ENCODE assay signal across 12 mouse cellular contexts in the genomic region with DNA sequence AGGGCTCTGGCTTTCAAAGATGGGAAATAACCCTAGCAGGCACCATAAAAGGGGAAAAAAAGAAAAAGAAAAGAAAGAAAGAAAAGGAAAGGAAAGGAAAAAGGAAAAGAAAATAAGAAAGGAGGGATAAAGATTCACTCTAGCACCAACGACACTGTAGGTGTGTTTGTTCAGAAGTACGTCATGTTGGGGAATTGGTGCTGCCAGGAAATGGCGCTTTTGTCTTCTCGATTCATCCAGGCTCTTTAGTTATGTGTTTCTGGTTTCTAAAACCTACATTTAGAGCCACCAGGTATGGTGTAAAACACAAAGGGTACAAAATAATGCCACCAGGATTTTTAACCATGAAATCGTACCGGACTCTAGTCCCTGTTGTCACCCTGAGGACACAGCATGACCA.
A peak's percentile ranks its signal among the peaks of the same experiment; 100 is the strongest.
DNase-seq lines count a peak whose midpoint lies in the region; ATAC-seq lines count a peak whose summit lies in the region.
"Had no signal": no experiment of that assay in that cellular context is flagged by ENCODE, and none has a peak within 500 bp of the region (broad histone marks: within the 10 kb centered on the region; RNA-seq: fewer than 3 reads in every experiment).

No protein-coding gene starts in this region.

- DNase-seq in limb, embryonic 10.5 days (ENCODE audit: low spot score), result no peak
- no peak for DNase-seq in urinary bladder, postnatal 4 days (ENCODE audit: low spot score in 2 of 2)
- DNase-seq in thymus, postnatal 4 days, result no peak
- no peak for DNase-seq in adrenal gland, postnatal 36 days
- DNase-seq: adrenal gland, postnatal 10 days; heart, adult 18-20 months; heart, postnatal 4 days; lung, postnatal 10 days had no signal

- H3K4me3 ChIP-seq in limb, embryonic 12.5 days (replicated peaks), result no peak overlapping the region
- H3K4me3 ChIP-seq in limb, embryonic 10.5 days, result no peak overlapping the region
- no peak overlapping the region for H3K4me3 ChIP-seq in forebrain, embryonic 12.5 days (replicated peaks)
- peak overlapping the region; percentile 15; the same call in 1 of the 2 replicates for H3K4me3 ChIP-seq in limb, embryonic 13.5 days
- no peak overlapping the region for H3K4me3 ChIP-seq in neural tube, embryonic 14.5 days (ENCODE audit: low read depth, low read length)

- no peaks in the 10 kb centered on the region for H3K9me3 ChIP-seq in limb, embryonic 12.5 days
- H3K9me3 ChIP-seq in limb, embryonic 10.5 days (replicated peaks), result no peaks in the 10 kb centered on the region
- no peaks in the 10 kb centered on the region for H3K9me3 ChIP-seq in forebrain, embryonic 12.5 days
- no peaks in the 10 kb centered on the region for H3K9me3 ChIP-seq in limb, embryonic 13.5 days
- H3K9me3 ChIP-seq in neural tube, embryonic 14.5 days (ENCODE audit: control insufficient read depth, low read length), result no peaks in the 10 kb centered on the region

- peaks cover 13% of the 10 kb centered on the region for H3K4me1 ChIP-seq in limb, embryonic 12.5 days (replicated peaks)
- peaks cover 19% of the 10 kb centered on the region for H3K4me1 ChIP-seq in limb, embryonic 10.5 days
- H3K4me1 ChIP-seq in forebrain, embryonic 12.5 days, result peaks cover 38% of the 10 kb centered on the region
- peaks cover 11% of the 10 kb centered on the region for H3K4me1 ChIP-seq in limb, embryonic 13.5 days
- H3K4me1 ChIP-seq in neural tube, embryonic 14.5 days (ENCODE audit: control insufficient read depth, insufficient read depth, low read length), result peaks cover 15% of the 10 kb centered on the region; the same call in 1 of the 2 replicates

- peak overlapping the region; percentile 34 for H3K4me2 ChIP-seq in limb, embryonic 12.5 days
- peak overlapping the region; percentile 51 for H3K4me2 ChIP-seq in forebrain, embryonic 12.5 days
- peak overlapping the region; percentile 51 for H3K4me2 ChIP-seq in limb, embryonic 13.5 days (replicated peaks)
- peak overlapping the region; percentile 41; the same call in 1 of the 2 replicates for H3K4me2 ChIP-seq in neural tube, embryonic 14.5 days (ENCODE audit: low read depth, low read length)

- H3K27ac ChIP-seq in limb, embryonic 12.5 days, result no peak overlapping the region
- H3K27ac ChIP-seq in limb, embryonic 10.5 days, result no peak overlapping the region
- peak overlapping the region; percentile 82 for H3K27ac ChIP-seq in forebrain, embryonic 12.5 days
- H3K27ac ChIP-seq in limb, embryonic 13.5 days, result no peak overlapping the region
- no peak overlapping the region for H3K27ac ChIP-seq in neural tube, embryonic 14.5 days (ENCODE audit: low read depth, low read length)

- no peak for ATAC-seq in limb, embryonic 12.5 days (ENCODE audit: insufficient number of reproducible peaks, insufficient read depth, low FRiP score, low TSS enrichment, low read depth)
- no peak for ATAC-seq in forebrain, embryonic 12.5 days (ENCODE audit: low FRiP score)
- ATAC-seq in limb, embryonic 13.5 days (ENCODE audit: low FRiP score, low read depth), result no peak
- ATAC-seq in neural tube, embryonic 14.5 days (ENCODE audit: low read depth), result no peak

- no peaks in the 10 kb centered on the region for H3K36me3 ChIP-seq in limb, embryonic 12.5 days
- no peaks in the 10 kb centered on the region for H3K36me3 ChIP-seq in limb, embryonic 10.5 days
- no peaks in the 10 kb centered on the region for H3K36me3 ChIP-seq in forebrain, embryonic 12.5 days (replicated peaks)
- no peaks in the 10 kb centered on the region for H3K36me3 ChIP-seq in limb, embryonic 13.5 days
- no peaks in the 10 kb centered on the region for H3K36me3 ChIP-seq in neural tube, embryonic 14.5 days (ENCODE audit: control insufficient read depth, insufficient read depth, low read length)

- H3K27me3 ChIP-seq in limb, embryonic 12.5 days, result 0 out of 2 replicates have a peak, but pooled peaks cover 2% of the 10 kb centered on the region
- peaks cover 12% of the 10 kb centered on the region for H3K27me3 ChIP-seq in limb, embryonic 10.5 days (ENCODE audit: low read depth, poor library complexity, severe bottlenecking)
- H3K27me3 ChIP-seq in forebrain, embryonic 12.5 days, result peaks cover 6% of the 10 kb centered on the region; the same call in 1 of the 2 replicates
- H3K27me3 ChIP-seq in limb, embryonic 13.5 days, result no peaks in the 10 kb centered on the region
- no peaks in the 10 kb centered on the region for H3K27me3 ChIP-seq in neural tube, embryonic 14.5 days (ENCODE audit: control insufficient read depth, insufficient read depth, low read length)

- no peak overlapping the region for H3K9ac ChIP-seq in limb, embryonic 12.5 days (replicated peaks)
- H3K9ac ChIP-seq in forebrain, embryonic 12.5 days, result no peak overlapping the region
- no peak overlapping the region for H3K9ac ChIP-seq in limb, embryonic 13.5 days
- H3K9ac ChIP-seq in neural tube, embryonic 14.5 days (replicated peaks; ENCODE audit: low read depth, low read length), result no peak overlapping the region

- 81% methylated on average over 6 of the region's 6 CpGs for WGBS in limb, embryonic 12.5 days
- 94% methylated on average over 6 of the region's 6 CpGs for WGBS in limb, embryonic 10.5 days
- 57% methylated on average over 6 of the region's 6 CpGs for WGBS in forebrain, embryonic 12.5 days
- WGBS in limb, embryonic 13.5 days, result 80% methylated on average over 6 of the region's 6 CpGs
- 81% methylated on average over 6 of the region's 6 CpGs for WGBS in neural tube, embryonic 14.5 days
